Mouse (Mus musculus): ENCODE results near the gene Sh2b3. TPM values are rescaled to one million over a fixed set of nuclear protein-coding genes. Genes with fewer than 3 reads are reported as not detected.

Sh2b3 gene
- polyA plus RNA-seq, 1 experiment from 2014 or later, result 26.4 TPM

- Histone ChIP-seq H3K27me3 (ENCODE audit: insufficient read depth, low read length) (peaks cover 6% of the 10 kb centered on the region; the same call in 1 of the 2 replicates), H3K36me3 (ENCODE audit: insufficient read depth) (peaks cover 82% of the 10 kb centered on the region), H3K9ac (no peak overlapping the region), H3K4me3 (ENCODE audit: low read depth, low read length) (no peak overlapping the region), H3K4me2 (no peak overlapping the region), H3K9me3 (ENCODE audit: low read depth, low read length) (no peaks in the 10 kb centered on the region), H3K27ac (ENCODE audit: low read depth) (no peak overlapping the region), H3K4me1 (ENCODE audit: insufficient read depth) (peaks cover 3% of the 10 kb centered on the region; the same call in 1 of the 2 replicates)
- DNase-seq (no peak), ATAC-seq (ENCODE audit: insufficient read depth) (no peak)
- WGBS, result 92% methylated on average over 1 of the region's 1 CpGs
- no peak for TF ChIP-seq CTCF (IDR thresholded peaks at IDR 0.05; ENCODE audit: low read depth)
Observed at GRCm38 (mm10) chr5:121823668-121824067, 13.8 kb downstream of the Sh2b3 start.

- Histone ChIP-seq H3K36me3 (ENCODE audit: insufficient read depth) (peaks cover 82% of the 10 kb centered on the region), H3K4me2 (no peak overlapping the region), H3K4me1 (ENCODE audit: insufficient read depth) (no peaks in the 10 kb centered on the region), H3K27me3 (ENCODE audit: insufficient read depth, low read length) (no peaks in the 10 kb centered on the region), H3K9ac (no peak overlapping the region), H3K4me3 (ENCODE audit: low read depth, low read length) (no peak overlapping the region), H3K9me3 (ENCODE audit: low read depth, low read length) (no peaks in the 10 kb centered on the region), H3K27ac (ENCODE audit: low read depth) (no peak overlapping the region)
- TF ChIP-seq CTCF (IDR thresholded peaks at IDR 0.05; ENCODE audit: low read depth), result no peak
- no peak for DNase-seq
- 75% methylated on average over 7 of the region's 7 CpGs for WGBS
- ATAC-seq (ENCODE audit: insufficient read depth), result no peak
Observed at GRCm38 (mm10) chr5:121822786-121823505, 14.5 kb downstream of the Sh2b3 start.

- TF ChIP-seq CTCF (IDR thresholded peaks at IDR 0.05; ENCODE audit: low read depth), result no peak
- no peak for ATAC-seq (ENCODE audit: insufficient read depth)
- Histone ChIP-seq H3K27ac (ENCODE audit: low read depth) (no peak overlapping the region), H3K36me3 (ENCODE audit: insufficient read depth) (peaks cover 83% of the 10 kb centered on the region), H3K27me3 (ENCODE audit: insufficient read depth, low read length) (no peaks in the 10 kb centered on the region), H3K4me3 (ENCODE audit: low read depth, low read length) (no peak overlapping the region), H3K4me2 (no peak overlapping the region), H3K9me3 (ENCODE audit: low read depth, low read length) (no peaks in the 10 kb centered on the region), H3K9ac (no peak overlapping the region), H3K4me1 (ENCODE audit: insufficient read depth) (no peaks in the 10 kb centered on the region)
- no peak for DNase-seq
- 70% methylated on average over 5 of the region's 5 CpGs for WGBS
Observed at GRCm38 (mm10) chr5:121821552-121821951, 15.9 kb downstream of the Sh2b3 start.

- Histone ChIP-seq H3K4me3 (ENCODE audit: low read depth, low read length) (no peak overlapping the region), H3K9ac (no peak overlapping the region), H3K4me2 (no peak overlapping the region), H3K36me3 (ENCODE audit: insufficient read depth) (peaks cover 83% of the 10 kb centered on the region), H3K27ac (ENCODE audit: low read depth) (no peak overlapping the region), H3K4me1 (ENCODE audit: insufficient read depth) (no peaks in the 10 kb centered on the region), H3K9me3 (ENCODE audit: low read depth, low read length) (no peaks in the 10 kb centered on the region), H3K27me3 (ENCODE audit: insufficient read depth, low read length) (no peaks in the 10 kb centered on the region)
- no peak for DNase-seq
- ATAC-seq (ENCODE audit: insufficient read depth), result no peak
- WGBS, result 83% methylated on average over 5 of the region's 5 CpGs
- no peak for TF ChIP-seq CTCF (IDR thresholded peaks at IDR 0.05; ENCODE audit: low read depth)
Observed at GRCm38 (mm10) chr5:121821116-121821515, 16.3 kb downstream of the Sh2b3 start.

- Histone ChIP-seq H3K4me2 (no peak overlapping the region), H3K27me3 (ENCODE audit: insufficient read depth, low read length) (no peaks in the 10 kb centered on the region), H3K4me3 (ENCODE audit: low read depth, low read length) (no peak overlapping the region), H3K4me1 (ENCODE audit: insufficient read depth) (no peaks in the 10 kb centered on the region), H3K9me3 (ENCODE audit: low read depth, low read length) (no peaks in the 10 kb centered on the region), H3K9ac (no peak overlapping the region), H3K27ac (ENCODE audit: low read depth) (no peak overlapping the region), H3K36me3 (ENCODE audit: insufficient read depth) (peaks cover 87% of the 10 kb centered on the region)
- ATAC-seq (ENCODE audit: insufficient read depth) (no peak), DNase-seq (no peak)
- TF ChIP-seq CTCF (IDR thresholded peaks at IDR 0.05; ENCODE audit: low read depth), result no peak
- WGBS, result 74% methylated on average over 3 of the region's 3 CpGs
Observed at GRCm38 (mm10) chr5:121820657-121821056, 16.8 kb downstream of the Sh2b3 start.

- ATAC-seq (ENCODE audit: insufficient read depth), result no peak
- 66% methylated on average over 2 of the region's 2 CpGs for WGBS
- H3K27me3 ChIP-seq (ENCODE audit: insufficient read depth, low read length), result no peaks in the 10 kb centered on the region
- H3K4me1 ChIP-seq (ENCODE audit: insufficient read depth), result no peaks in the 10 kb centered on the region
- TF ChIP-seq CTCF (IDR thresholded peaks at IDR 0.05; ENCODE audit: low read depth), result no peak
- H3K4me2 ChIP-seq, result no peak overlapping the region
- no peak overlapping the region for H3K4me3 ChIP-seq (ENCODE audit: low read depth, low read length)
- no peaks in the 10 kb centered on the region for H3K9me3 ChIP-seq (ENCODE audit: low read depth, low read length)
- H3K27ac ChIP-seq (ENCODE audit: low read depth), result no peak overlapping the region
- peaks cover 88% of the 10 kb centered on the region for H3K36me3 ChIP-seq (ENCODE audit: insufficient read depth)
- no peak for DNase-seq
- no peak overlapping the region for H3K9ac ChIP-seq
Observed at GRCm38 (mm10) chr5:121820161-121820560, 17.3 kb downstream of the Sh2b3 start.

GRCm38 (mm10) chr5:121819559-121819958, 17.9 kb downstream of the Sh2b3 start:
- Histone ChIP-seq H3K27ac (ENCODE audit: low read depth) (no peak overlapping the region), H3K4me3 (ENCODE audit: low read depth, low read length) (no peak overlapping the region), H3K9ac (no peak overlapping the region), H3K9me3 (ENCODE audit: low read depth, low read length) (no peaks in the 10 kb centered on the region), H3K27me3 (ENCODE audit: insufficient read depth, low read length) (no peaks in the 10 kb centered on the region), H3K36me3 (ENCODE audit: insufficient read depth) (peaks cover 88% of the 10 kb centered on the region), H3K4me1 (ENCODE audit: insufficient read depth) (no peaks in the 10 kb centered on the region), H3K4me2 (no peak overlapping the region)
- DNase-seq, result no peak
- WGBS, result 83% methylated on average over 5 of the region's 5 CpGs
- no peak for ATAC-seq (ENCODE audit: insufficient read depth)
- TF ChIP-seq CTCF (IDR thresholded peaks at IDR 0.05; ENCODE audit: low read depth), result no peak

Data from lung, embryonic 14.5 days (tissue).